Mouse (Mus musculus): ENCODE measurements at regions not wholly inside any gene's neighbourhood (a gene's known extent, or its start where the extent isn't known, plus 50 kb on each side); places are given as distances from the start of the nearest gene placed in this dataset.

DNA sequence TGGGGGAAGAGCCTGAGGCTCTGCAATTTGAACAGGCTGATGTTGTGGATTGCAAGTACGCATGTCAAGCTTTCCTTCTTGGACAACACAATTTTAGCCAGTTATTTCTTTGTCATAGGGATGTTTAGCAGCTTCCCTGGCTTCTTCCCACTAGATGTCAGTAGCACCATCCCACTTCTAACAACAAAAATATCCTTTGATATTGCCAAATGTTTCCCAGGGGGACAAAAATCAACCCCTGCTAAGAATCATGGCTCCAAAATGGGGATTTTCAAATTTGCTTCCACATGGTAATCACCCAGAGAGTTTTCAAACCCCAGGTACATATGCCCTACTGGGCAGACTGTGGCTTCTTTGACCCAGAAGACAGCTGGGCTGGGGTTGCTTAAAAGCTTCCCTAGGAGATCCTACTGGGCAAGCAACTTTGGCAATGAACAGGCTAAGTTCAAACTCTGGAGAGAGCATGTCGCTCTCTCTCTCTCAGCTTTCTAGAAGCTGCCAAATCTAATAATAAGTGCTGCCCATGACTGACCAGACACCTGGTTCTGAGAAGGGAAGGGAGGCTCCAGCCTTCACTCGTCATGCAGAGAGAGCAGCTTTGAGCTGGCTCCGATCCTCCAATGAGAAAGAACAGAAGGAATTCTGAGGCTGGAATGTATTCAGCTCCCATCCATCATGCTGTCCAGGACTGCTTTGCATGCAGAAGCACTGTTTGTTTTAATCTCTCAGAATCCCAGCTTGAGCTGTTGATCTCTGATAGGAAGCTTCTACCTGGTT, 157.2 kb upstream of the Ghitm start:
- no peak for DNase-seq (ENCODE audit: low spot score)

DNA sequence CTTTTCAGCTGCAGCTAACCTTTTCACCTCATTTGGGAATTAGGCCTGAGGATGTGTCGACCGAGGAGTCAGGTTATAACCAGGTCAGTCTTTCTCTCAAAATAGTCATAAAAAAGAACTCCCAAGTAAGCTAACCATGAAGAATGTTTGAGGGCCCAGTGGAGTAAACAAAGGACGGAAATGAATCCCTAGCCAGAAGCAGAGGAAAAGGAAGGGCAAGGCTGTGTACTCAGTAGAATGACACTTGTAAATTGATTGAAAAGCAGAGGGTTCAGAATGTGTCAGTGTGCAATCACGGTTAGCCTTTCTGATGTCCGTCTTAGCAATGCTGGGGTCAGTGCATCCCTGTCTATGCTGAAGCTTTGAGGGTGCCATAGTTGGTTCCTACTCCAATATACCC, 149.3 kb upstream of the Ghitm start:
- no peak for DNase-seq (ENCODE audit: low spot score)

DNA sequence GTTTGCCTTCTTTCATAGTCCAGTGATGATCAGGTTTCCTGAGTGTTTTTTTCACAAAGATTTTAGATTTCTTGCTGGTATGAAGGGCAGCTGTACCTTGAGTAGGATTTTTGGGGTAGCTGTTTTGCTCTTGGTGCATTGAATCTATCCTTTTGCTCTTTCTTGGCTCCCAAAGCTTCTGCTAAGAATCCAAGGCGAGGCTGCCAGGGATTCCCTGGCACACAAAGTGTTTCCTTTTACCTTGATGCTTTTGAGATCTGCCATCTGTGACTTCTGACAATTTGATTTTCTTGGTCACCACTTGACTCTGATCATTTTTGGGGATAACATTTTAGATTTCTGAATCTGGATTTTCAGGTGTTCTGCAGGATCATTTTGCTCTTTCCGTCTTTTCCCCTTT, 144.3 kb upstream of the Ghitm start:
- DNase-seq (ENCODE audit: low spot score): no peak

DNA sequence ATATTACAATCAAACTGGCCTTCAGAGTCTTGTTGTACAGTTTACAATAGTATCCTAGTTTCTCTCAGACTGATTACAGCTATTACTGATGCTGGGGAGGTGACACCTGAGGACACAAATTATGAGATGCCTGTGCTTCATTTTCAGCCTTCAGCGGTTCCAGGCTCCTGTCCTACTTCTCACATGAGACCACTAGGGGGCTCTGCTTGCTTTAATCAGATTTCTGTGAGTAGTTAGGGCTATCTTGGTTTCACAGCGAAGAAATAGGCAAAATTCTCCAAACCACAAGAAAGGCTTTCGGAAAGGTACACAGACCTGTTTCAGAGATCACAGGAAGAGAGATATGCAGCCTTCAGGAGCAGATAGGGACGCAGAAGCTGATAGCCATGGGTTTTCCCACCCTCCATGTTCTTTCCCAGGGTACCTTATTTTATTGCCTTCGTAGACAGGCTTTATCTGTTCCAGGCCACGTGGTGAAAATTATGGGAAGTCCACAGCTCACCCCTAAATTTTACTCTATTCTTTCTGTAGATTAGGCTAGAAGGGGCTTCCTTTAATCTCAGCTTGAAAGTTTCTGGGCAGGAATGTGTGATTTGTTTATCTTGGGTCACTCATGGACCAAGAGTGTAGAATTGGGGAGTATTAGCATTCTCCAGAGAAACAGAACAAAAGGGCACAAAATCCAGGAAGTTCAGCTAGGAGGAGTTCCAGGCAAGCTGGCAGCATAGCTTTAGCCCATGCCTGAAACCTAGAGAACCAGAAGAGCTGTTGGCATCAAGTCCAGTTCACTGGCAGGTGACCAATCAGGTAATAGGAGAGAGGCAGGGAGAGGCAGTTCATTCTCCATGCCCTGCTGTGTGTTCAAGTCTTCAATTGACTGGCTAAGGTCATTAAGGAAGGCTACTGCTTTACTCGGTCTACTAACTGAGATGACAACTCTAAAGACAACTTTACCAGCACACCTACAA, 141.9 kb upstream of the Ghitm start:
- no peak for DNase-seq (ENCODE audit: low spot score)

DNA sequence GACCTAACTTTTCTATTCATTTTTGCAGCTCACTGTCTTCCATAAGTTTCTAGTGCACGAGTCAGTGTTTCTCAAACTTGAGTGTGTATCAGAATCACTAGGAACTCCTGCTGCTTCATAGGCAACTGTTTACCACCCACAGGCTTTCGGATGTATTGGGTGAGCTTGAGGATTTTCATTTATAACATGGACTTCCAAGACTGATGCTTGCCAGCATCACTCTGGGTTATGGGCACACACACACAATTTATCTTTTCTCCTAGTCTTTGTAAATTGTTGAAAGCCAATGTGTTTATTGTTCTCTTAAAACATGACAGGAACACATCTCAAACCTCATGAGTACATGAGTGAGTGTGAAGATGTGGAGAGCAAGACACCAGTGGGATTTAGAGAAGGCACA, 137.0 kb upstream of the Ghitm start:
- no peak for DNase-seq (ENCODE audit: low spot score)

DNA sequence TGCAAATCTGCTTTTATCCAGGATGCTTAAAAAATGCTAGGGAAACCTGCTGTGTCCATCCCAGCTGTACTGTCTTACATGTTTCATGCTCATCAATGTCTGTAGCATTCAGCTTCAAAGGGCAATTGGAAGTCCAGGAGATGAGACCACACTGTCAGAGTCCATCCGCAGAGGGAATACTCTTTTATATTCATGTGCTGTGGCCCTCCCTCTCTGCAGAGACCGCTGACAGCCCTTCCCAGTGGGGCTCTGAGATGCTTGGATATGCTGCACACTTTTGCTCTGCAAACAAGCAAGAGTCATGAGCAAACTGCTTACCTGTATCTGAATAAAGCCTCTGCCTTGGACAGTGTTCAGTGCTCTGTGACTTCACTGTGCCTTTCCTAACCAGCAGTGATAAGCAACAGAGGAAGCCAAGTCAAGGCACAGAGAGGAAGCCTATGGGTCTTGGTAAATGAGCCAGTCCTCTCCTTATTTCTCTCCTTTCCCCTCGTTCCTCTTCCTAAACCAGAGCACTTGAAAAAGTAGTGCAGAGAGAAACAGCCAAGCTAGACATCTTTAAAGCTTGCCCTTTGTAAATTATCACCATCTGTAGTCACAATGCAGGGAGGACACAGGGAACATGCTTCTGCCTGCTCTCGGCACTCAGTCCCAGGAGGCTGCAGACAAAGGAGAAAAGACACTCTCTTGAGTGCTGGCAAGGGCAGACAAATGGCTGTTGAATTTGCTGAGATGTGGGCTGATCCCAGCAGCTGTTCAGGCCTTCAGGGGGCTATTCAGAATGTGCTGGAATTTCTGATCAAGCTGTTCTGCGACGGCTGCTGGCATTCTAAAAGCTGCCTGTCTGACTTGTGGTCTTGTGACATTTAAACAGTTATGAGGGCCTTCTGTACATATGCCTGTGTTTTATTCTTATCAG, 136.2 kb upstream of the Ghitm start:
- no peak for DNase-seq (ENCODE audit: low spot score)

DNA sequence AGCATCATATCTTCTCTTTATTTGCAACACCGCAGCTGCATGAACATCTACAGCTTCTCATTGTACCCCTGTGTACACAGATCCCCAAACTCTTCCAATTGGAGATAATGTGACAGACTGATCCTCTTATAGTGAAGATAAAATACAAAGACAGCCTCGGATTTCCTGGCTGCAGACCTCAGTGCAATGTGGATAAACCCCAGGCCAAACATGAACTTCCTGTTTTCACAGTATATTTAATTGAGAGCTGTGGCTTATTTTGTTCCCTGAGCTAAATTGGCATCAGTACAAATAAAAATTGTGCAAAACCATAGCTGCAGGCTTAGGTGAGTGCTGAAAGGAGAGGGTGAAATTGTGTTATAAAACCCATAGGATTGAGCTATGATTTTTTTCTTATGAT, 134.8 kb upstream of the Ghitm start:
- no peak for DNase-seq (ENCODE audit: low spot score)

DNA sequence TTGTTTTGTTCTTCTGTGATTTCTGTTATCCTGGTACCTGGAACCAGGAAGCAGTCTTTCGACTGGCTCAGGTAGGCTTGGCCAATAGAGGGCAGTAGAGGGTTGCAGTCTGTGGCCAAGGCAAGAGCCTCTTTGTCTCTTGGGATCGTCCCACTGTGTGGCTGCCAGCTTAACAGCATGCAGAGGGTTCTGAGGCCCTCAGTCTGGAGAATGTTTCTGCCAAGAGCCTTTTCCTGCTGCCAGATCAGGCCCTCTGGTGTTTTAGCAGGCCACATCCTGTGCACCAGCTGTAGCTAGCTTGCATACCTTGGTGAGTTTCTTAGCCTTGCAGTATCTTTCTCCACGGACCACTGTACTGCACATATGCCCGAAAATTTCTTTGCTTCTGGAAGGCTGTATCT, 103.6 kb upstream of the Ghitm start:
- DNase-seq (ENCODE audit: low spot score): peak; percentile 37

DNA sequence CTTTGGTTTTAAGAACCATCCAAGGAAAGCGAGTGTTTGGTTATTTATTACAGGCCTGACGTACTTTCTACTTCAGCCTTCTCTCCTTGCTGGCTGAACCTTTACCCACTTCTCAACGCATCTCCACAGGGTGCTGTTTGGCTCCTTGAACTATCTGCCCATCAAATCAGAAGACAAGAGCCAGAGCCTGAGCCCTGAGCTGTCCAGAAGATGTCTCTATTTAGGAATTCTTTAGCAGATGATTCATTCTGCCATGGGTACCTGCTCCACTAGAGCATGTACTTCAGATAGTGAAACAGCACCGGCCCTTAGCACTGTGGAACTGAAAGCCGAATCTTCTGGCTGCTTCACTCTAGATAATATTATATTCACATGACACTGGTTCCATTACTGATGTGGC, 102.1 kb upstream of the Ghitm start:
- no peak for DNase-seq (ENCODE audit: low spot score)

DNA sequence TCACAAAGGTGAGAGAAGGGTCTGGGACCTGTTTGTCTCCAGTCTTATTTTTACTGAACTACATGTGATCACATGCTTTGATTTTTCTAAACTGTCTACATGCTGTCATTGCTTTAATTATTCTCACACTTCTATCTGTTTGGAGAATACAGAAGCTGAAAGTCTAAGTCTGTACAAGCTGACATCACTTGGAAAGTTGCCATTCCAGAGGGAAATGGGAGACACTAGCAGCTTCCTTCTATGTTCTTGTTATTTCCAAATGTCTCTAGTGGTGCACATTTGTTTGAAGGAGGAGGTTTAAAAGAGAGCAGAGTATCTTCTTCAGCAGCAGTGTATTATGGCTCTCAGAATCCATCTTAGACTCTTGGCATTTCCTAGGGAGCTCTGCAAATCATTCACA, 73.2 kb upstream of the Ghitm start:
- no peak for DNase-seq (ENCODE audit: low spot score)

DNA sequence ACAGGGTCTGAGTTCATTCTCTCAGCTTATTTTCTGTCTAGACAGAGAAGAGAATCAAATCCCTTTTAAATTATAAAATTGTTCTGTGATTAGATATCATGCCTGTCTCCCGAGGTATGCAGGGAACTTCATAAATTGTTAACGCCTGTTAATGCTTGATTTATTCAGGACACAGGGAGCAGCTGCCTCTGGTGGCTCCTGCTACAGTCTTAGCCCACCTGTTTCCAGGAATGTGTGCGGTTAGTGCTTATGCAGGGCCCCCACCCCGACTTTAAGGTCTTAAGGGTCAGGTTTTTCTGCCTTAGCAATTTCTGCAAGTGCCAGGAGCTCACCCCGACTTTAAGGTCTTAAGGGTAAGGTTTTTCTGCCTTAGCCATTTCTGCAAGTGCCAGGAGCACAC, 54.7 kb upstream of the Ghitm start:
- DNase-seq (ENCODE audit: low spot score): no peak
